Mouse (Mus musculus) hindbrain, embryonic 10.5 days (tissue): ENCODE measurements around the gene Lce1d. TPM values are rescaled to one million over a fixed set of nuclear protein-coding genes. Genes with fewer than 3 reads are reported as not detected.

ENCODE experiments used
- DNase-seq: peaks from one replicate; pipeline ENCODE4 v3.0.0-alpha.2; 2017; ENCODE audit warnings: low spot score
- H3K27ac ChIP-seq: fragments of 300-500 bp; sonication (generic); 2 replicates; pipeline ENCODE4 v1.5.1; 2016; ENCODE audit warnings: mild to moderate bottlenecking, moderate library complexity
- H3K27me3 ChIP-seq: fragments of 300-500 bp; sonication (generic); 2 replicates; pipeline ENCODE4 v1.6.1; 2016; ENCODE audit warnings: mild to moderate bottlenecking; ENCODE audit not compliant: poor library complexity, insufficient read depth, severe bottlenecking
- H3K36me3 ChIP-seq: fragments of 300-500 bp; sonication (generic); 2 replicates; pipeline ENCODE4 v1.6.1; 2016; ENCODE audit warnings: mild to moderate bottlenecking, moderate library complexity
- H3K4me1 ChIP-seq: fragments of 300-500 bp; sonication (generic); replicated peaks from 2 replicates; pipeline ENCODE4 v1.6.1; 2016; ENCODE audit warnings: mild to moderate bottlenecking
- H3K4me3 ChIP-seq: fragments of 300-500 bp; sonication (generic); 2 replicates; pipeline ENCODE4 v1.5.1; 2016; ENCODE audit warnings: mild to moderate bottlenecking, moderate library complexity
- H3K9me3 ChIP-seq: fragments of 300-500 bp; sonication (generic); 2 replicates; pipeline ENCODE4 v1.6.1; 2016; ENCODE audit warnings: mild to moderate bottlenecking, moderate library complexity
- WGBS: fragments of 180-500 bp; shearing (Covaris S2); methylation state at CpG from one replicate; pipeline ENCODE4 v1.1.7; 2016; 5-methylcytosine and 5-hydroxymethylcytosine counted together
- polyA plus RNA-seq: library from polyadenylated mRNA; unstranded; fragments of >200 nt; fragmentation: Nextera tagmentation; extraction: Ambion mirVana; gene quantifications from 2 replicates; pipeline ENCODE4 v1.2.1, GENCODE M21; 2016

Gene Lce1d
- polyA plus RNA-seq, 1 experiment from 2014 or later: not detected

DNA sequence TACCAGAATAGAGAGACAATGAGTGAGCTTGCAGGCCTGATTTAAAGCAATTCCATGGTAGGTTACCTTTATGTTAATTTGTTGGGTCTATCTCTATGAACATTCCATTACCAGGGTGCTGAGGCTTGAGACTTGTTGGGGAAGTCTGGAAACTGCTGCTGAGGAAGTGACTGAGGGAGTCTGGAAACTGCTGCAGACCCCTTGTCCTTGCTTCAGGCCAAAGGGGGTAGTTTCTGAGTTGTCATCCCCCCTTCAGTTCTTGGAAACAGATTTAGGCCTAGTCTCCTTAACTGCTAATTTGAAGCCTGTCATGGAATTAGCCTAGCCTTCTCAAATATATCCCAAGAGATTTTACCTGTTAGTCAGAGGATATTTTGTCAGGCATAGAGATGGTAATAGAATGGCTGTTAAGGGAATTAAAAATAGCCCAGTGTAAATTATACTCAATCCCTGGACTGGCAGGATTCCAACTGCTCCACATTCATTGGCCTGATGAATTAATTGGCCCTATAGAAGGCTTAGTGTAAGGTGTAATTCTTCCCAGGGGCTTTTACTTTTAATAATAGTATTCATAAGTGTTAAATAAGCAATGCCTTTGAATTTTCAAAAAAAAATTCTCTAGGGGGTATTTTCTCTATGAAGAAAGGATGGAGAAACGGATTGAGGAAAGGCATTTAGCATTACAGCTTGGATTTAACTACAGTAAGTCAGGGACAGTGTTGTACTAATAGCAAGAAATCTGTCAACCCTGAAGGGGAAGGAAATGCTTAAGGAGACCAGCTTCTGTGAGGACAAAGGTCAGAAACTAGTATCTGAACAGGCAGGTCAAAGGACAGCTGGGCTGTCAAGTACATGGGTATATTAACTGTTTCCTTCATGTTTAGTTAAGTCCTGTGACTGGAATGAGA is 49.0 kb downstream of the Lce1d start:
- Histone ChIP-seq H3K27ac (no peak overlapping the region), H3K27me3 (no peaks in the 10 kb centered on the region), H3K4me1 (no peaks in the 10 kb centered on the region), H3K36me3 (no peaks in the 10 kb centered on the region), H3K4me3 (no peak overlapping the region), H3K9me3 (no peaks in the 10 kb centered on the region)
- WGBS: 63% methylated on average over 1 of the region's 1 CpGs
- no peak for DNase-seq

Other genes starting within 250 kb of the Lce1d start
- not detected in 2 replicates for gene Sprr1b, start 248.4 kb downstream of the Lce1d start, polyA plus RNA-seq
- gene Sprr3, start 228.5 kb downstream of the Lce1d start, polyA plus RNA-seq: not detected in 2 replicates
- not detected in 2 replicates for gene Sprr1a, start 201.3 kb downstream of the Lce1d start, polyA plus RNA-seq
- gene Sprr4, start 186.7 kb downstream of the Lce1d start, polyA plus RNA-seq: not detected in 2 replicates
- gene 2310046K23Rik, start 152.7 kb downstream of the Lce1d start, polyA plus RNA-seq: not detected in 2 replicates
- gene Ivl, start 113.5 kb downstream of the Lce1d start, polyA plus RNA-seq: not detected in 2 replicates
- not detected in 2 replicates for gene Smcp, start 98.2 kb downstream of the Lce1d start, polyA plus RNA-seq
- not detected in 2 replicates for gene 2210017I01Rik, start 79.7 kb downstream of the Lce1d start, polyA plus RNA-seq
- not detected in 2 replicates for gene Lce6a, start 65.5 kb downstream of the Lce1d start, polyA plus RNA-seq
- gene Lce1a1, start 38.9 kb downstream of the Lce1d start, polyA plus RNA-seq: not detected in 2 replicates
- gene Lce1b, start 30.3 kb downstream of the Lce1d start, polyA plus RNA-seq: not detected in 2 replicates
- gene Lce1a2, start 16.9 kb downstream of the Lce1d start, polyA plus RNA-seq: not detected in 2 replicates
- not detected in 2 replicates for gene Lce1c, start 8.0 kb downstream of the Lce1d start, polyA plus RNA-seq
- not detected in 2 replicates for gene Lce1e, start 21.9 kb upstream of the Lce1d start, polyA plus RNA-seq
- gene Lce1f, start 33.1 kb upstream of the Lce1d start, polyA plus RNA-seq: not detected in 2 replicates
- not detected in 2 replicates for gene Gm38119, start 51.9 kb upstream of the Lce1d start, polyA plus RNA-seq
- gene Lce1g, start 65.1 kb upstream of the Lce1d start, polyA plus RNA-seq: not detected in 2 replicates
- gene Lce1h, start 77.9 kb upstream of the Lce1d start, polyA plus RNA-seq: not detected in 2 replicates
- not detected in 2 replicates for gene Lce1i, start 91.7 kb upstream of the Lce1d start, polyA plus RNA-seq
- gene Lce1j, start 103.3 kb upstream of the Lce1d start, polyA plus RNA-seq: not detected in 2 replicates
- not detected in 2 replicates for gene Lce1k, start 120.7 kb upstream of the Lce1d start, polyA plus RNA-seq
- not detected in 2 replicates for gene Kprp, start 140.0 kb upstream of the Lce1d start, polyA plus RNA-seq
- not detected in 2 replicates for gene Lce1l, start 164.1 kb upstream of the Lce1d start, polyA plus RNA-seq
- gene 2310050C09Rik, start 183.0 kb upstream of the Lce1d start, polyA plus RNA-seq: not detected in 2 replicates
- not detected in 2 replicates for gene Lce3a, start 239.0 kb upstream of the Lce1d start, polyA plus RNA-seq
- gene Lce3b, start 245.8 kb upstream of the Lce1d start, polyA plus RNA-seq: not detected in 2 replicates